Mouse (Mus musculus) CH12.LX (cell line): ENCODE measurements around the gene Tcl1.

Experiments used
- CTCF ChIP-seq, 2 experiments: IDR thresholded peaks in 1 of 2; conservative IDR thresholded peaks in 1 of 2; 2 replicates each; pipeline ENCODE4 v1.5.1; 2011 to 2012; ENCODE audit warnings: low read depth in 2 of 2, low read length in 2 of 2, improper control_type of control experiment in 1 of 2, inconsistent platforms in 1 of 2, mild to moderate bottlenecking in 1 of 2, moderate library complexity in 1 of 2
- HCFC1 ChIP-seq: IDR thresholded peaks from 2 replicates; pipeline ENCODE4 v1.6.1; 2012; ENCODE audit warnings: low read depth, mild to moderate bottlenecking, inconsistent platforms, low read length, improper control_type of control experiment
- KAT2A ChIP-seq: IDR thresholded peaks from 2 replicates; pipeline ENCODE4 v1.6.1; 2012; ENCODE audit warnings: low read length, improper control_type of control experiment, inconsistent platforms; ENCODE audit not compliant: insufficient replicate concordance
- MAX ChIP-seq: IDR thresholded peaks from 2 replicates; pipeline ENCODE4 v1.6.1; 2011; ENCODE audit warnings: low read length, improper control_type of control experiment
- NRF1 ChIP-seq: IDR thresholded peaks from 2 replicates; pipeline ENCODE4 v1.6.1; 2014; ENCODE audit warnings: low read depth, mild to moderate bottlenecking, inconsistent platforms, low read length, improper control_type of control experiment, moderate library complexity
- POLR2A ChIP-seq: IDR thresholded peaks from 2 replicates; pipeline ENCODE4 v1.6.1; 2011; ENCODE audit warnings: low read depth, mild to moderate bottlenecking, improper control_type of control experiment, low read length
- POLR2AphosphoS2 ChIP-seq: IDR thresholded peaks from 2 replicates; pipeline ENCODE4 v1.6.1; 2011; ENCODE audit warnings: low read depth, low read length, improper control_type of control experiment
- TCF12 ChIP-seq: IDR thresholded peaks from 2 replicates; pipeline ENCODE4 v1.6.1; 2014; ENCODE audit warnings: low read depth, mild to moderate bottlenecking, inconsistent platforms, low read length, improper control_type of control experiment
- USF1 ChIP-seq: IDR thresholded peaks from 2 replicates; pipeline ENCODE4 v1.6.1; 2014; ENCODE audit warnings: low read depth, mild to moderate bottlenecking, inconsistent platforms, low read length, improper control_type of control experiment
- ZKSCAN1 ChIP-seq: IDR thresholded peaks from 2 replicates; pipeline ENCODE4 v1.6.1; 2012; ENCODE audit warnings: low read depth, inconsistent platforms, low read length, improper control_type of control experiment, borderline replicate concordance

- TF ChIP-seq NRF1 (no peak), CTCF (conservative IDR thresholded peaks at IDR 0.05 in 1 of 2, IDR thresholded peaks at IDR 0.05 in 1 of 2; ENCODE audit: low read depth in 2 of 2, low read length in 2 of 2) (no peak), TCF12 (no peak), HCFC1 (no peak), KAT2A (no peak), MAX (no peak), USF1 (no peak), ZKSCAN1 (no peak), POLR2A (no peak), POLR2AphosphoS2 (no peak)
Measured at GRCm38 (mm10) chr12:105259221-105259620, 36.6 kb upstream of the Tcl1 start.
